Mouse (Mus musculus) embryo, embryonic 10 days (tissue): ENCODE data around the gene 4930550C14Rik.

Experiments used
- DNase-seq: peaks from one replicate; pipeline ENCODE4 v3.0.0-alpha.2; 2015; ENCODE audit warnings: low spot score

Gene 4930550C14Rik

DNA sequence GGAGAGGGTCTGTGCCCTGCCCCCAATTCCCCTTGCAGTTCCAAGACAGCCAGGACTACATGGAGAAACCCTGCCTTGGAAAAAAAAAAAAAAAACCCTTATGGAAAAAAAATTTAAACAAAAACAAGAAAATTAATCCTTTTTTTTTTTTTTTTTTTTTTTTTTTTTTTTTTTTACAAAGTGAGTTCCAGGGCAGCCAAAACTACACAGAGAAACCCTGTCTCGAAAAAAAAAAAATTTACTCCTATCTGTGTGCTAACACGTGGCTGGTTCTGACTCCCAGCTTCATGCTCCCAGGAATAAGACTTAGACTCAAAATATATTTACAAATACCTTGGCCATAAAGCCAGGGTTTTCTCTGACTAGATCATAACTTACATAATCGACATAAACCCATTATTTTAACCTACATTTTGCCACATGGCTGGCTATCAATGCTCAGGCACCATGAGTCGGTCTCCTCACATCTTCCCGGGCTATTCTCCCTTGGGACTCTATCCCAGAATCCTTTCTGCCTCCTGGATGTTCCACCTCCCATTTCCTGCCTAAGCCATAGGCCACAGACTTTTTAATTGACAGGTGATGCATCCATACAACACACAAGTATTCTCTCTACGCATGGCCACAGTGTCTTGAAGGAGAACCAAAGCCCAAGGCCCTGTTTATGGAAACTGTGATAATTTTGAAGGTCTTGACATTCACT, 2.1 kb downstream of the 4930550C14Rik start:
- DNase-seq: peak; percentile 20

- DNase-seq: peak; percentile 91
These were observed 2.9 kb downstream of the 4930550C14Rik start for GRCm38 (mm10) chr9:53404753-53405722.

GRCm38 (mm10) chr9:53408548-53408947, 6.4 kb downstream of the 4930550C14Rik start:
- DNase-seq: no peak

GRCm38 (mm10) chr9:53408953-53409361, 6.8 kb downstream of the 4930550C14Rik start:
- no peak for DNase-seq

GRCm38 (mm10) chr9:53409427-53409826, 7.3 kb downstream of the 4930550C14Rik start:
- no peak for DNase-seq

GRCm38 (mm10) chr9:53422133-53422896, 20.2 kb downstream of the 4930550C14Rik start:
- peak; percentile 25 for DNase-seq

DNA sequence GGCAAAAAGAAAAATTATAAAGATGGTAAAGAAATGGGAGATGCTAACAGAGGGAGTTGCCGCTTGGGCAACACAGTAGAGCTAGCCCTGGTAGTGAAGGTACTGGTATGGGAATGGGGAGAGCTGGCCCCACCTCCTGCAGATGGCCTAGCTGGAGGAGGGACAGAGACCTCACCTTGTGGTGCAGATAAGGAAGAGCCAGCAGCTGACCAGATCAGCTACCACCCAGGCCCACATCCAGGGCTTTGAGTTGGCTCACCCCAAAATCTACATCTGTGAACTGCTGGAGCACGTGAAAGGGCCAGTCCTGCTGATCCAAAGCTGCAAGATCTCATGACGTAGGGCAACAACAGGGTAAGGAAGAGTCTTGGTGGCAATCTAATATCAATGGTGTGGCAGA, 24.6 kb downstream of the 4930550C14Rik start:
- no peak for DNase-seq

DNA sequence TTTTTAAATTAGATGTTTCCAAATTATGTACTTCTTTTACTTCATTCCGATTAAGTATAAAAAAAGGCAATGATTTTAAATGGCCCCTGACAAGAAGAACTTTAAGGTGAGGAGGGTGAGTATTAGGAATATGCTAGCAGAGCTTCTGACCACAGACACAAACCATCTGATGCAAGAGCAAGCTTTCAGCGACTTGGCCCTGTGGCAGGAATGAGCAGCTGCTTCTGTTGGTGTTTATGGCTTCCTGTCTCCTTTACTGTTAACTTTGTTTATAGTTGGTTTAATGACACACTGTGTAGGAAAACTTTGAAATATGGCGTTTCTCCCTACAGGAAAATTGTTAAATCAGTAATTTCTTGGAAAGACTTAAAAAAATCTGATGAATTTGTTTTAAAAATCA, 25.5 kb downstream of the 4930550C14Rik start:
- no peak for DNase-seq

DNA sequence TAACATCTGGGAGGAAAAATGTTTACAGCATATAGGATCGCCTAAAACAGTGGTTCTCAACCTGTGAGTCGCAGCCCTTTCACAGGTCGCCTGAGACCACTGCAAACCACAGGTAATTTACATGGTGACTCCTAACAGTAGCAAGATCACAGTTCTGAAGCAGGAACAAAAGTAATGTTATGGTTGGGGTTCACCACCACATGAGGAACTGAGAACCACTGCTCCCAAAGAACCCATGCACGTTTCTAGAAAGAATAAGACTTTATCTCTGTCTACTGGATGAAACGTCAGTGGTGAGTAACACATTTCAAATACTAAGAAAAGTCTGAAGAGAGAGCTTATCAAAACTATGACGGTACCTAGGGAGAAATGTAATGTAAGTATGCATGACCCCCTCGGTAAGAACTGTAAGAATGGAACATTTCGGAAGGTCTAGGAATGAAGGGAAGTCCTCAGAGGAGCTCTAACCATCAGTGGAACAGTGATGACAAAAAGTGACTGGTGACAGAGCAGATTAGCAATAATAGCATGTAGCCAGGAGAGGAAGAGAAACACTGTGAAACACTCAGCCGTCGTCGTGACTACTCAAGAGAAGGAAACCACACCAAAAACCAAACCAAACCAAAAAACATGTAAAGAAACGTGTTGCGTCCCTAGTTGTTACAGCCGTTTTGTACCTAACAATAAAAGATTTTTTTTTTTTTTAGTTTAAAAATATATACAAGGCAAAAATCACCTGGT, 33.9 kb downstream of the 4930550C14Rik start:
- DNase-seq: no peak

GRCm38 (mm10) chr9:53450609-53451008, 48.5 kb downstream of the 4930550C14Rik start:
- DNase-seq: no peak

DNA sequence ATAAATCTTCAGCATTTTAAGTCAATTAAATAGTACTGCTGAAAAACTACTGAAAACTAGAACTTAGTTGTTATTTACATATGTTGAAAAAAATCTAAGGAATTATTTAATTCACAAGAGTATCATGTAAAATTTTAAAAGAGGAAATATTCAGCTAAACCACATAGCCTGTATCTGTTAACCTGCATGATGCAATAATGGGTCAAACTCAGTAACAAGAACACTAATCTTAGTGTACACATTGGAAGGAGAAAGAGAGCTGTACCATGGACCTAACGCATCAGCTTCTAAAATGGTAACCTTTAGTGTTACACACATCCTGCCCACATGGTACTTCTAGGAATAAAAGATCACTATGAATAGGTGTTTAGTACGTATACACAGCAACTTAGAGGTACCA, 49.9 kb downstream of the 4930550C14Rik start:
- no peak for DNase-seq

GRCm38 (mm10) chr9:53472806-53473518, 70.8 kb downstream of the 4930550C14Rik start:
- DNase-seq: no peak
